Mouse (Mus musculus): Measurements from ENCODE around the gene Zwilch. TPM values are rescaled to one million over a fixed set of nuclear protein-coding genes. Genes with fewer than 3 reads are reported as not detected.
"Not testable (repeated sequence)": the region's sequence is repeated elsewhere in the genome, so short reads cannot be mapped to it uniquely, and the experiment has no call there.

Gene Zwilch
- polyA plus RNA-seq, 1 experiment from 2014 or later: 28.6 TPM

GRCm38 (mm10) chr9:64131623-64132022, 41.3 kb downstream of the Zwilch start:
- Histone ChIP-seq H3K9ac (no peak overlapping the region), H3K4me1 (replicated peaks) (no peaks in the 10 kb centered on the region), H3K9me3 (replicated peaks) (0 out of 2 replicates have a peak, but pooled peaks cover 3% of the 10 kb centered on the region), H3K4me3 (no peak overlapping the region), H3K36me3 (peaks cover 11% of the 10 kb centered on the region), H3K27ac (ENCODE audit: poor library complexity, severe bottlenecking) (no peak overlapping the region), H3K27me3 (replicated peaks) (no peaks in the 10 kb centered on the region), H3K4me2 (no peak overlapping the region)
- WGBS: 74% methylated on average over 6 of the region's 6 CpGs
- ATAC-seq (ENCODE audit: insufficient number of reproducible peaks, low FRiP score): no peak

- no peak overlapping the region for H3K4me2 ChIP-seq
- no peaks in the 10 kb centered on the region for H3K27me3 ChIP-seq (replicated peaks)
- no peak for ATAC-seq (ENCODE audit: insufficient number of reproducible peaks, low FRiP score)
- H3K27ac ChIP-seq (ENCODE audit: poor library complexity, severe bottlenecking): no peak overlapping the region
- H3K36me3 ChIP-seq: no peaks in the 10 kb centered on the region
- 0 out of 2 replicates have a peak, but pooled peaks cover 3% of the 10 kb centered on the region for H3K9me3 ChIP-seq (replicated peaks)
- H3K4me3 ChIP-seq: no peak overlapping the region
- WGBS: 47% methylated on average over 12 of the region's 12 CpGs
- H3K9ac ChIP-seq: no peak overlapping the region
- H3K4me1 ChIP-seq (replicated peaks): peaks cover 22% of the 10 kb centered on the region
Observed at GRCm38 (mm10) chr9:64126121-64126520, 46.8 kb downstream of the Zwilch start.

DNA sequence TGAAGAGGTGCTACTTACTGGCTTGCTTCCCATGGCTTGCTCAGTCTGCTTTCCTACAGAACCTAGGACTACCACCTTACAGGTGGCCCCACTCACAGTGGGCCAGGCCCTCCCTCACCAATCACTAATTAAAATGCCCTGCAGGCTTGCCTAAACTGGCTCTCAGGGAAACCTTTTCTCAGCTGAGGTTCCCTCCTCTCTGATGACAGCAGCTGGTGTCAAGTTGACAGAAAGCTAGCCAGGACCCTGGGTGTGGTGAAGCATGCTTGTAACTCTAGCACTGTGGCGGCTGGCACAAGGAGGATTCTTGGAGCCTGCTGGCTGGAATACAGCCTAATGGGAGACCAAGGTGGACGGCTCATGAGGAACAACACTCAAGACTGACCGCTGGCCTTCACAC, 47.6 kb downstream of the Zwilch start:
- no peak overlapping the region for H3K4me2 ChIP-seq
- no peak overlapping the region for H3K4me3 ChIP-seq
- no peaks in the 10 kb centered on the region for H3K27me3 ChIP-seq (replicated peaks)
- peak overlapping the region; percentile 32; the same call in 1 of the 2 replicates for H3K27ac ChIP-seq (ENCODE audit: poor library complexity, severe bottlenecking)
- 43% methylated on average over 3 of the region's 3 CpGs for WGBS
- H3K4me1 ChIP-seq (replicated peaks): peaks cover 22% of the 10 kb centered on the region
- H3K9ac ChIP-seq: no peak overlapping the region
- H3K9me3 ChIP-seq (replicated peaks): 0 out of 2 replicates have a peak, but pooled peaks cover 3% of the 10 kb centered on the region
- no peak for ATAC-seq (ENCODE audit: insufficient number of reproducible peaks, low FRiP score)
- no peaks in the 10 kb centered on the region for H3K36me3 ChIP-seq

- not testable (repeated sequence) for H3K4me2 ChIP-seq; H3K36me3 ChIP-seq; H3K4me3 ChIP-seq; H3K9ac ChIP-seq; ATAC-seq (ENCODE audit: insufficient number of reproducible peaks, low FRiP score); H3K27me3 ChIP-seq (replicated peaks); H3K9me3 ChIP-seq (replicated peaks)
- 72% methylated on average over 3 of the region's 3 CpGs for WGBS
- H3K4me1 ChIP-seq (replicated peaks): peaks cover 22% of the 10 kb centered on the region
- H3K27ac ChIP-seq (ENCODE audit: poor library complexity, severe bottlenecking): peak overlapping the region; percentile 32; the same call in 1 of the 2 replicates
Observed at GRCm38 (mm10) chr9:64124846-64125245, 48.1 kb downstream of the Zwilch start.

DNA sequence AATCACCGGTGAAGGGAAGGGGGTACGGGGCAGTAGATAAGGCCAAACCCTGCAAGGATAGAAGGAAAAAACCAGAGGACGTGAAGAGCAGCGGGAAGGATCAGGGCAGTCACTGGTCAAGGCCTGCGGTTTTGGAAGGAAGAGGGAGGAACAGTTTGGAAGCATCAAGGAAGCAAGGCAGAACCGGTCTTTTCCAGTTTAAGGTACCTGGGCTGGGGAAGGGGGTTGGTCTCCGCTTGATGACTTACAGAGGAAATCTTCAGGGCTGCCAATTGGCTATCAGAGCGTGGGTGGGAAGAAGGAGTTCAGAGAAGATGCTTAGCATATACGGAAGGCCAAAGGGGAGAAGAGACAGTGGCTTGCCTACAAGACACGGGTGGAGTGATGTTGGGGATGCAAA, 50.3 kb downstream of the Zwilch start:
- H3K4me2 ChIP-seq: no peak overlapping the region
- 90% methylated on average over 10 of the region's 10 CpGs for WGBS
- no peak overlapping the region for H3K4me3 ChIP-seq
- ATAC-seq (ENCODE audit: insufficient number of reproducible peaks, low FRiP score): no peak
- H3K27me3 ChIP-seq (replicated peaks): no peaks in the 10 kb centered on the region
- H3K9me3 ChIP-seq (replicated peaks): 0 out of 2 replicates have a peak, but pooled peaks cover 3% of the 10 kb centered on the region
- no peak overlapping the region for H3K27ac ChIP-seq (ENCODE audit: poor library complexity, severe bottlenecking)
- no peak overlapping the region for H3K9ac ChIP-seq
- H3K36me3 ChIP-seq: no peaks in the 10 kb centered on the region
- H3K4me1 ChIP-seq (replicated peaks): peaks cover 22% of the 10 kb centered on the region

DNA sequence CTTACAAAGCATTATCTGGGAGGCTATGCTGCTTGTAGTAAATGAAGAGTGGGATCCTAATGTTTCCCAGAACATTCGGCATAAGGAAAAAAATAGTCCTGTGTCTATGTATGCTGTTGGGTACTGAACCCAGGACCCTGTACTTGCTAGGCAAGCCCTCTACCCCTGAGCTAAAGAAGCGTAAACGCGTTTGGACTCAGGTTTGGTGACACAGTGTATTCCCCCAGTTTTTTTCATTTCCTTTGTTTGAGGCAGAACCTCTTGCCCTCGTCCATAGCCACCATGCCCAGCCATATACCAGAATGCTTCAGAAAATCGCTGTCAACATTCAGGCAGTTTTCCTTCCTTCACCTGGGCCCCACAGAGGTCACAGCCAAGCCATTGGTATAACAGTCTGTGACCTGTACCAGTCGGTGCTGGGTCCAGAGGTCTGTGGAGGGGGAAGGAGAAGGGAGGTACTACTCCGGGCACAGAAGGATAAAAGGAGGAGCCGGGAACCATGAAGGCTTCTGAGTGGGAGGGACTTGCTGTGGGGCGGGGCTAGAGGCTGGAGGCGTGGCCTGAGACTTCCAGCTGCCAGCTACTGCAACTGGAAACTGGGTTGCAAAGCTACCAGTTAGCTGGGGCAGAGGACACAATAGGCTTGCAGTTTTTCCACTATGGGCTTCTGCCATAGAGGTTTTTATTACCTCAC, 52.2 kb downstream of the Zwilch start:
- ATAC-seq (ENCODE audit: insufficient number of reproducible peaks, low FRiP score): peak; percentile 48; the same call in 1 of the 2 replicates
- no peak overlapping the region for H3K4me2 ChIP-seq
- 40% methylated on average over 11 of the region's 11 CpGs for WGBS
- H3K27ac ChIP-seq (ENCODE audit: poor library complexity, severe bottlenecking): no peak overlapping the region
- no peaks in the 10 kb centered on the region for H3K36me3 ChIP-seq
- H3K4me1 ChIP-seq (replicated peaks): peaks cover 28% of the 10 kb centered on the region
- no peak overlapping the region for H3K4me3 ChIP-seq
- no peak overlapping the region for H3K9ac ChIP-seq
- no peaks in the 10 kb centered on the region for H3K9me3 ChIP-seq (replicated peaks)
- H3K27me3 ChIP-seq (replicated peaks): no peaks in the 10 kb centered on the region

- H3K27me3 ChIP-seq (replicated peaks): no peaks in the 10 kb centered on the region
- H3K9ac ChIP-seq: no peak overlapping the region
- H3K9me3 ChIP-seq (replicated peaks): no peaks in the 10 kb centered on the region
- no peak overlapping the region for H3K27ac ChIP-seq (ENCODE audit: poor library complexity, severe bottlenecking)
- WGBS: 29% methylated on average over 8 of the region's 8 CpGs
- H3K36me3 ChIP-seq: no peaks in the 10 kb centered on the region
- peaks cover 25% of the 10 kb centered on the region for H3K4me1 ChIP-seq (replicated peaks)
- H3K4me2 ChIP-seq: no peak overlapping the region
- H3K4me3 ChIP-seq: no peak overlapping the region
- no peak for ATAC-seq (ENCODE audit: insufficient number of reproducible peaks, low FRiP score)
Observed at GRCm38 (mm10) chr9:64119898-64120297, 53.0 kb downstream of the Zwilch start.

DNA sequence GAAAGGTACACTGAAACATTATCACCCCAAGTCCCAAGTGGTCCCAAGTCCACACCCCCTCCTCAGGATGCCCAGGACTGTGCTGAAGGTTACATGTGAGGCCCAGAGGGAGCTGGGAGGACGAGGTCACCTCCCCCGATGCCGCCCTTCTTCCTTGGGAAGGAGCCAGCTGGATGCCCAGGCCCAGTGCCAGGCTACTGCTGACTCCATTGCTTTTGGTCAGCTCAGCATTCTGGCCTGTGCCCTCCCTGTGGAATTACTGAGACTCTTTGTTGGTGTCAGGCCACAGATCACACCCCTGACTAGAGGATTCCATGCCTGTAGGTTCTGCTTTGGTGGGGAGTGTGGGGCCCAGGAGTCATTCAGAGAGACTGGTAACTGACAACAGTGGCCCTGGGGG, 56.0 kb downstream of the Zwilch start, which contains the start of gene Lctl:
TSS of gene Lctl (plus strand) at position 272 of the 400 bp plus-strand sequence.
- WGBS: 62% methylated on average over 3 of the region's 3 CpGs
- no peak for ATAC-seq (ENCODE audit: insufficient number of reproducible peaks, low FRiP score)
- no peak within 1 kb of the TSS for H3K4me2 ChIP-seq

GRCm38 (mm10) chr9:64115756-64116155, 57.1 kb downstream of the Zwilch start:
- Histone ChIP-seq H3K9ac (no peak overlapping the region), H3K9me3 (replicated peaks) (no peaks in the 10 kb centered on the region), H3K4me3 (no peak overlapping the region), H3K27me3 (replicated peaks) (no peaks in the 10 kb centered on the region), H3K27ac (ENCODE audit: poor library complexity, severe bottlenecking) (no peak overlapping the region), H3K4me2 (no peak overlapping the region), H3K36me3 (no peaks in the 10 kb centered on the region), H3K4me1 (replicated peaks) (peaks cover 41% of the 10 kb centered on the region)
- ATAC-seq (ENCODE audit: insufficient number of reproducible peaks, low FRiP score): no peak
- WGBS: 83% methylated on average over 6 of the region's 6 CpGs

More for the DNA sequence above, 56.0 kb downstream of the Zwilch start, which contains the start of gene Lctl:
- no peaks in the 10 kb centered on the region for H3K27me3 ChIP-seq (replicated peaks)
- H3K9me3 ChIP-seq (replicated peaks): no peaks in the 10 kb centered on the region
- H3K9ac ChIP-seq: no peak within 1 kb of the TSS
- no peaks in the 10 kb centered on the region for H3K36me3 ChIP-seq
- no peak within 1 kb of the TSS for H3K27ac ChIP-seq (ENCODE audit: poor library complexity, severe bottlenecking)
- no peak within 1 kb of the TSS for H3K4me3 ChIP-seq
- peaks cover 41% of the 10 kb centered on the region for H3K4me1 ChIP-seq (replicated peaks)

GRCm38 (mm10) chr9:64114646-64115045, 58.3 kb downstream of the Zwilch start:
- H3K4me2 ChIP-seq: no peak overlapping the region
- H3K9ac ChIP-seq: no peak overlapping the region
- WGBS: 10% methylated on average over 2 of the region's 2 CpGs
- no peaks in the 10 kb centered on the region for H3K27me3 ChIP-seq (replicated peaks)
- H3K27ac ChIP-seq (ENCODE audit: poor library complexity, severe bottlenecking): peak overlapping the region; percentile 92
- H3K4me3 ChIP-seq: no peak overlapping the region
- H3K4me1 ChIP-seq (replicated peaks): peaks cover 41% of the 10 kb centered on the region
- no peaks in the 10 kb centered on the region for H3K36me3 ChIP-seq
- peak; percentile 86 for ATAC-seq (ENCODE audit: insufficient number of reproducible peaks, low FRiP score)
- no peaks in the 10 kb centered on the region for H3K9me3 ChIP-seq (replicated peaks)

GRCm38 (mm10) chr9:64110502-64110901, 62.4 kb downstream of the Zwilch start:
- H3K27ac ChIP-seq (ENCODE audit: poor library complexity, severe bottlenecking): no peak overlapping the region
- H3K36me3 ChIP-seq: no peaks in the 10 kb centered on the region
- peaks cover 32% of the 10 kb centered on the region for H3K4me1 ChIP-seq (replicated peaks)
- H3K4me3 ChIP-seq: no peak overlapping the region
- H3K27me3 ChIP-seq (replicated peaks): no peaks in the 10 kb centered on the region
- H3K9ac ChIP-seq: no peak overlapping the region
- WGBS: 93% methylated on average over 16 of the region's 16 CpGs
- H3K9me3 ChIP-seq (replicated peaks): 0 out of 2 replicates have a peak, but pooled peaks cover 2% of the 10 kb centered on the region
- no peak overlapping the region for H3K4me2 ChIP-seq
- no peak for ATAC-seq (ENCODE audit: insufficient number of reproducible peaks, low FRiP score)

Measured in heart, embryonic 12.5 days (tissue).